Mouse (Mus musculus): Measurements from ENCODE around the gene Zbtb42.

DNA sequence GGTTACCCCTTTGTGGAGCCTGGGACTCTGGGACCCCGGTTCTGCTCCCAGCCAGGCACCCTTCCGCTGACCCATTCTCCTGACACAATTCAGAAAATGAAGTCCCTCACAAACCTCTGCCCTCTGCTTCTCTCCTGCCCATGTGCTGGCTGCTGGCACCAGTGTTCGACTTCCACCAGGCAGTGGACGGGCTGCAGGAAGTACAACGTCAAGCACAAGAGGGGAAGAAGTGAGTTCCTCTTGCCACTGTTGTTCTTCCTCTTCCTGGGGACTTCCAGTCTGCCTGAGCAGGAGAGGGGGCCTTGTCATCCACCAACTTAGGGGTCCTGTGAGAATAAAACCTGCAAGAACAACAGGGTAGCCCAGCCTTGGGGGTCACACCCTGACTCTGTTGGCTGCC, 45.7 kb upstream of the Zbtb42 start:
- TF ChIP-seq CTCF (IDR thresholded peaks at IDR 0.05; ENCODE audit: borderline replicate concordance, extremely low read depth, insufficient read depth, insufficient read length) (no peak), POLR2A (IDR thresholded peaks at IDR 0.05; ENCODE audit: borderline replicate concordance, extremely low read depth, insufficient read depth, insufficient read length, poor library complexity, severe bottlenecking) (no peak)

All from brain, embryonic 14.5 days (tissue).